Mouse (Mus musculus): ENCODE measurements at regions not wholly inside any gene's neighbourhood (a gene's known extent, or its start where the extent isn't known, plus 50 kb on each side); places are given as distances from the start of the nearest gene placed in this dataset.

GRCm38 (mm10) chr4:52117765-52118290 is 321.2 kb upstream of the Smc2 start:
- H3K27ac ChIP-seq, result peak overlapping the region; percentile 66
- no peak for DNase-seq (ENCODE audit: low spot score in 2 of 2)
- H3K4me3 ChIP-seq, result no peak overlapping the region
- no peak for TF ChIP-seq CTCF (conservative IDR thresholded peaks at IDR 0.05)

GRCm38 (mm10) chr4:52118439-52119072 is 320.5 kb upstream of the Smc2 start:
- peak overlapping the region; percentile 67 for H3K27ac ChIP-seq
- H3K4me3 ChIP-seq, result no peak overlapping the region
- DNase-seq (ENCODE audit: low spot score in 2 of 2), result peak in 1 of 2 experiments; percentile 25
- no peak for TF ChIP-seq CTCF (conservative IDR thresholded peaks at IDR 0.05)

- TF ChIP-seq CTCF (conservative IDR thresholded peaks at IDR 0.05), result peak; percentile 61
- DNase-seq (ENCODE audit: low spot score in 2 of 2), result peak in 1 of 2 experiments; percentile 5
- H3K27ac ChIP-seq, result peak overlapping the region; percentile 33; the same call in 1 of the 2 replicates
- H3K4me3 ChIP-seq, result no peak overlapping the region
These were observed 286.4 kb upstream of the Smc2 start for GRCm38 (mm10) chr4:52152565-52153164.

GRCm38 (mm10) chr4:52176240-52176639 is 262.8 kb upstream of the Smc2 start:
- no peak overlapping the region for H3K27ac ChIP-seq
- H3K4me3 ChIP-seq, result no peak overlapping the region
- no peak for TF ChIP-seq CTCF (conservative IDR thresholded peaks at IDR 0.05)
- DNase-seq (ENCODE audit: low spot score in 2 of 2), result no peak

- TF ChIP-seq CTCF (conservative IDR thresholded peaks at IDR 0.05), result no peak
- Histone ChIP-seq H3K4me3 (no peak overlapping the region), H3K27ac (no peak overlapping the region)
- DNase-seq (ENCODE audit: low spot score in 2 of 2), result no peak
These were observed 241.3 kb upstream of the Smc2 start for GRCm38 (mm10) chr4:52197777-52198176.

- TF ChIP-seq CTCF (conservative IDR thresholded peaks at IDR 0.05), result no peak
- Histone ChIP-seq H3K4me3 (no peak overlapping the region), H3K27ac (peak overlapping the region; percentile 77)
These were observed 228.4 kb upstream of the Smc2 start for GRCm38 (mm10) chr4:52210601-52211000.

GRCm38 (mm10) chr4:52211022-52211421 is 228.0 kb upstream of the Smc2 start:
- Histone ChIP-seq H3K4me3 (no peak overlapping the region), H3K27ac (peak overlapping the region; percentile 77)
- peak in 1 of 2 experiments; percentile 14 for DNase-seq (ENCODE audit: low spot score in 2 of 2)
- no peak for TF ChIP-seq CTCF (conservative IDR thresholded peaks at IDR 0.05)

More at GRCm38 (mm10) chr4:52210601-52211000, 228.4 kb upstream of the Smc2 start:
- DNase-seq (ENCODE audit: low spot score in 2 of 2), result no peak

- no peak for TF ChIP-seq CTCF (conservative IDR thresholded peaks at IDR 0.05)
- H3K4me3 ChIP-seq, result no peak overlapping the region
- no peak for DNase-seq (ENCODE audit: low spot score in 2 of 2)
- H3K27ac ChIP-seq, result no peak overlapping the region
These were observed 225.7 kb upstream of the Smc2 start for GRCm38 (mm10) chr4:52213363-52213762.
